Mouse (Mus musculus) liver, adult 2 months (tissue): ENCODE results near the gene Cars.

Experiments
- CTCF ChIP-seq: fragments of 200-500 bp; IDR thresholded peaks from 2 replicates; pipeline ENCODE4 v1.5.1; 2011; ENCODE audit warnings: low read depth, low read length, control low read depth
- POLR2A ChIP-seq: fragments of 200-500 bp; IDR thresholded peaks from 2 replicates; pipeline ENCODE4 v1.6.1; 2011; ENCODE audit warnings: low read length, control low read depth; ENCODE audit not compliant: insufficient read depth; ENCODE audit errors: extremely low read depth

- no peak for TF ChIP-seq CTCF
- no peak for TF ChIP-seq POLR2A
Measured at GRCm38 (mm10) chr7:143627555-143628286, 27.8 kb upstream of the Cars start.
